Mouse (Mus musculus) cortical plate, adult 2 months (tissue): ENCODE results near the gene Rbl1.

Experiments used
- CTCF ChIP-seq: fragments of 200-500 bp; IDR thresholded peaks from 2 replicates; pipeline ENCODE4 v1.5.1; 2011; ENCODE audit warnings: mild to moderate bottlenecking, control low read depth, low read length; ENCODE audit not compliant: insufficient read depth; ENCODE audit errors: extremely low read depth
- POLR2A ChIP-seq: fragments of 200-500 bp; IDR thresholded peaks from 2 replicates; pipeline ENCODE4 v1.6.1; 2011; ENCODE audit warnings: mild to moderate bottlenecking, low read length, control low read depth; ENCODE audit not compliant: insufficient read depth; ENCODE audit errors: extremely low read depth

- TF ChIP-seq POLR2A (no peak), CTCF (no peak)
These were observed 62.4 kb downstream of the Rbl1 start for GRCm38 (mm10) chr2:157141962-157142361.
